Mouse (Mus musculus): ENCODE data around the gene Eral1.

- TF ChIP-seq CTCF (IDR thresholded peaks at IDR 0.05; ENCODE audit: control insufficient read depth, insufficient read depth, insufficient replicate concordance, low read depth, low read length): no peak
- no peak for TF ChIP-seq POLR2A (IDR thresholded peaks at IDR 0.05; ENCODE audit: control insufficient read depth, low read depth, low read length)
Measured at GRCm38 (mm10) chr11:78044758-78045251, 35.4 kb downstream of the Eral1 start.
